9 mouse cellular contexts compared by ENCODE assay signal in the genomic region with DNA sequence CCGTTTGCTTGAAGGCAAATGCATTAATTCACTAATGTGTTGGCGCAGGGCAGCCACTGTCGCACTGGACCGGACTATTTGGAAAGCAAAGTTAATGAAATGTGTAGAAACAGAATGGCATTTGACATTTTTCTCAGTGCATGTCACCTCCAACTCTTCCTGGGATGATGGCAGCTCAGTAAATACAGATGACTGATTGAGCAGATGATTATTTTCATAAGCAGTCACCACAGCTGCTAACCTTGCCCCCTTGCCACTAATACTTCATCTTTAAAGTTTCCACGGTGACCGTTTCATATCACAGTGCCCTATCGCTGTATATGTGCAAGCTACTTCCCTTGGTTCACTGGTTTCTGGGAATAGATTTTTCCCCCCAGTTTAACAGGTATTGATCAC. TPM values are rescaled to one million over a fixed set of nuclear protein-coding genes. Genes with fewer than 3 reads are reported as not detected.
DNase-seq lines count a peak whose midpoint lies in the region; ATAC-seq and TF ChIP-seq lines count a peak whose summit lies in the region.
"Had no signal": no experiment of that assay in that cellular context is flagged by ENCODE, and none has a peak within 500 bp of the region (broad histone marks: within the 10 kb centered on the region; RNA-seq: fewer than 3 reads in every experiment).

No protein-coding gene starts in this region.

- no peak for ATAC-seq in heart, embryonic 14.5 days (ENCODE audit: insufficient number of reproducible peaks, insufficient read depth, low FRiP score, low read depth)
- ATAC-seq in megakaryocyte, adult 5-6 weeks (ENCODE audit: poor library complexity, severe bottlenecking) = no peak
- ATAC-seq in liver, embryonic 15.5 days (ENCODE audit: insufficient read depth) = no peak
- no peak for ATAC-seq in stomach, embryonic 16.5 days (ENCODE audit: insufficient read depth, low FRiP score)

- H3K9me3 ChIP-seq in heart, embryonic 14.5 days (ENCODE audit: control insufficient read depth, low read length) = no peaks in the 10 kb centered on the region
- H3K9me3 ChIP-seq in megakaryocyte, embryonic 14.5 days = no peaks in the 10 kb centered on the region
- no peaks in the 10 kb centered on the region for H3K9me3 ChIP-seq in liver, embryonic 15.5 days (replicated peaks)
- H3K9me3 ChIP-seq in stomach, embryonic 16.5 days (replicated peaks; ENCODE audit: control insufficient read depth, low read length) = no peaks in the 10 kb centered on the region

- no peak overlapping the region for H3K9ac ChIP-seq in heart, embryonic 14.5 days (ENCODE audit: low read length)
- no peak overlapping the region for H3K9ac ChIP-seq in heart, adult 2 months (ENCODE audit: low read depth, low read length)
- H3K9ac ChIP-seq in liver, embryonic 15.5 days = no peak overlapping the region
- H3K9ac ChIP-seq in stomach, embryonic 16.5 days (ENCODE audit: low read length) = no peak overlapping the region

- H3K4me1 ChIP-seq in heart, embryonic 14.5 days (ENCODE audit: control insufficient read depth in 2 of 2, insufficient read depth in 2 of 2, low read length in 2 of 2) = 0 out of 4 replicates have a peak, but pooled peaks cover 0 to 4% of the 10 kb centered on the region in 2 experiments
- peaks cover 1% of the 10 kb centered on the region; the same call in 1 of the 2 replicates for H3K4me1 ChIP-seq in heart, adult 2 months (ENCODE audit: control insufficient read depth, insufficient read depth, low read length)
- H3K4me1 ChIP-seq in megakaryocyte, embryonic 14.5 days = peaks cover 28% of the 10 kb centered on the region
- no peaks in the 10 kb centered on the region for H3K4me1 ChIP-seq in liver, embryonic 15.5 days (replicated peaks)
- no peaks in the 10 kb centered on the region for H3K4me1 ChIP-seq in stomach, embryonic 16.5 days (ENCODE audit: control insufficient read depth, insufficient read depth, low read length)

- no peaks in the 10 kb centered on the region for H3K27me3 ChIP-seq in heart, embryonic 14.5 days (ENCODE audit: control insufficient read depth, insufficient read depth, low read length)
- H3K27me3 ChIP-seq in heart, adult 2 months (ENCODE audit: control insufficient read depth, insufficient read depth, low read length) = no peaks in the 10 kb centered on the region
- H3K27me3 ChIP-seq in megakaryocyte, embryonic 14.5 days (replicated peaks) = peaks cover 9% of the 10 kb centered on the region
- H3K27me3 ChIP-seq in liver, embryonic 15.5 days = no peaks in the 10 kb centered on the region
- no peaks in the 10 kb centered on the region for H3K27me3 ChIP-seq in stomach, embryonic 16.5 days (ENCODE audit: control insufficient read depth, insufficient read depth, low read length)
- H3K27me3 ChIP-seq: CH12.LX had no signal

- TF ChIP-seq EP300 in heart, adult 2 months (IDR thresholded peaks at IDR 0.05; ENCODE audit: insufficient read depth, low read depth, low read length) = no peak

- intact Hi-C loops in heart, adult 2 months (cut with DNase I) = no loop called here

- H3K36me3 ChIP-seq in heart, embryonic 14.5 days (ENCODE audit: control insufficient read depth, insufficient read depth, low read length) = 0 out of 2 replicates have a peak, but pooled peaks cover 5% of the 10 kb centered on the region
- peaks cover 6% of the 10 kb centered on the region for H3K36me3 ChIP-seq in heart, adult 2 months (ENCODE audit: control insufficient read depth, insufficient read depth, low read length)
- H3K36me3 ChIP-seq in megakaryocyte, embryonic 14.5 days (replicated peaks; ENCODE audit: low read length) = peaks cover 28% of the 10 kb centered on the region
- no peaks in the 10 kb centered on the region for H3K36me3 ChIP-seq in liver, embryonic 15.5 days (replicated peaks)
- H3K36me3 ChIP-seq in stomach, embryonic 16.5 days (ENCODE audit: control insufficient read depth, insufficient read depth, low read length) = no peaks in the 10 kb centered on the region

- no peak for DNase-seq in heart, adult 2 months
- DNase-seq in thymus, adult 18-20 months = no peak
- DNase-seq in B cell, adult 2 months = no peak

- no peak for TF ChIP-seq POLR2A in heart, adult 2 months (IDR thresholded peaks at IDR 0.05; ENCODE audit: insufficient read depth, low read depth, low read length)

- no peak overlapping the region for H3K27ac ChIP-seq in heart, embryonic 14.5 days (replicated peaks in 1 of 2; ENCODE audit: control insufficient read depth in 1 of 2, insufficient read depth in 1 of 2, low read depth in 2 of 2, low read length in 2 of 2)
- no peak overlapping the region for H3K27ac ChIP-seq in heart, adult 2 months
- H3K27ac ChIP-seq in liver, embryonic 15.5 days (replicated peaks) = no peak overlapping the region
- no peak overlapping the region for H3K27ac ChIP-seq in stomach, embryonic 16.5 days (ENCODE audit: low read length)

- peak overlapping the region; percentile 59 for H3K4me2 ChIP-seq in heart, embryonic 14.5 days (ENCODE audit: low read length)
- peak overlapping the region; percentile 66 for H3K4me2 ChIP-seq in liver, embryonic 15.5 days
- H3K4me2 ChIP-seq in stomach, embryonic 16.5 days (ENCODE audit: low read depth, low read length) = peak overlapping the region; percentile 54

- H3K4me3 ChIP-seq in heart, embryonic 14.5 days (ENCODE audit: control insufficient read depth in 1 of 2, insufficient read depth in 1 of 2, low read depth in 1 of 2, low read length in 2 of 2) = no peak overlapping the region
- H3K4me3 ChIP-seq in heart, adult 2 months = no peak overlapping the region
- H3K4me3 ChIP-seq in megakaryocyte, embryonic 14.5 days (replicated peaks) = peak overlapping the region; percentile 94
- H3K4me3 ChIP-seq in liver, embryonic 15.5 days (replicated peaks) = no peak overlapping the region
- H3K4me3 ChIP-seq in stomach, embryonic 16.5 days (replicated peaks; ENCODE audit: low read length) = peak overlapping the region; percentile 70; the same call in 1 of the 2 replicates

- WGBS in heart, embryonic 14.5 days = 79% methylated on average over 7 of the region's 7 CpGs
- 78% methylated on average over 7 of the region's 7 CpGs for WGBS in heart, adult 2 months
- WGBS in liver, embryonic 15.5 days (ENCODE audit: insufficient replicate concordance) = 23% methylated on average over 7 of the region's 7 CpGs
- 56% methylated on average over 7 of the region's 7 CpGs for WGBS in stomach, embryonic 16.5 days

- TF ChIP-seq CTCF in heart, adult 2 months (IDR thresholded peaks at IDR 0.05) = no peak

- H3K79me2 ChIP-seq in heart, adult 2 months (replicated peaks; ENCODE audit: control insufficient read depth, insufficient read depth, low read length) = no peaks in the 10 kb centered on the region

RNA-seq across cellular contexts. Expression of gene Ocrl, which starts 1.4 kb away (rescaled TPM):
- polyA plus RNA-seq in heart, embryonic 14.5 days (2014; fragmentation: Nextera tagmentation; extraction: Ambion mirVana) = 16.1 and 17.2 TPM in 2 replicates
- 10 to 100 TPM in 1 of 2 experiments, 1 to 10 TPM in 1; 9.8 to 11.7 TPM for total RNA-seq in heart, adult 2 months (2021)
- 8.4 and 14.9 TPM in 2 replicates for polyA plus RNA-seq in heart, adult 2 months (2012; rRNA removed)
- polyA plus RNA-seq in megakaryocyte, embryonic 14.5 days (2012; ENCODE audit: insufficient read depth, low replicate concordance) = 1.9 TPM in 1 of 2 replicates, not detected in the other
- 20.1 and 22.2 TPM in 2 replicates for total RNA-seq in megakaryocyte, adult 5-6 weeks (2015)
- total RNA-seq in megakaryocyte, adult 5-6 weeks (2017) = 9.8 and 12.2 TPM in 2 replicates
- polyA plus RNA-seq in liver, embryonic 15.5 days (2015; fragmentation: Nextera tagmentation; extraction: Ambion mirVana) = 2.6 and 3.1 TPM in 2 replicates
- 19.8 and 19.9 TPM in 2 replicates for polyA plus RNA-seq in stomach, embryonic 16.5 days (2015; fragmentation: Nextera tagmentation; extraction: Ambion mirVana)

RNA-seq across cellular contexts. Expression of gene Smarca1, which starts 20.8 kb away (rescaled TPM):
- 25.6 and 27.7 TPM in 2 replicates for polyA plus RNA-seq in heart, embryonic 14.5 days (2014; fragmentation: Nextera tagmentation; extraction: Ambion mirVana)
- 1 to 10 TPM; 1.5 TPM for total RNA-seq in heart, adult 2 months (2021)
- 0.12 and 0.38 TPM in 2 replicates for polyA plus RNA-seq in heart, adult 2 months (2012; rRNA removed)
- polyA plus RNA-seq in megakaryocyte, embryonic 14.5 days (2012; ENCODE audit: insufficient read depth, low replicate concordance) = not detected in 2 replicates
- not detected in 2 replicates for total RNA-seq in megakaryocyte, adult 5-6 weeks (2015)
- total RNA-seq in megakaryocyte, adult 5-6 weeks (2017) = not detected in 2 replicates
- polyA plus RNA-seq in liver, embryonic 15.5 days (2015; fragmentation: Nextera tagmentation; extraction: Ambion mirVana) = 3.1 and 3.7 TPM in 2 replicates
- polyA plus RNA-seq in stomach, embryonic 16.5 days (2015; fragmentation: Nextera tagmentation; extraction: Ambion mirVana) = 25.5 and 28.6 TPM in 2 replicates

Comparison
In these comparisons a context has a peak if more than half of its experiments do, and no peak if none do; other contexts are left out.
1. H3K4me3 ChIP-seq: peak in megakaryocyte, embryonic 14.5 days (single experiment) and stomach, embryonic 16.5 days (single experiment); none in heart, embryonic 14.5 days (0 of 2), heart, adult 2 months (single experiment) and liver, embryonic 15.5 days (single experiment).
2. Peak in every context shown above with its lines, with median percentiles within 50 percentile points of each other: H3K4me2 ChIP-seq.